ENCODE assay signal across 11 mouse cellular contexts in genomic region chr14:76947148-76947547, GRCm38 (mm10).
DNase-seq lines count a peak whose midpoint lies in the region; ATAC-seq and TF ChIP-seq lines count a peak whose summit lies in the region.
"Had no signal": no experiment of that assay in that cellular context is flagged by ENCODE, and none has a peak within 500 bp of the region (broad histone marks: within the 10 kb centered on the region; RNA-seq: fewer than 3 reads in every experiment).

No protein-coding gene starts in this region.

- no peak overlapping the region for H3K9ac ChIP-seq in liver, postnatal 0 days (replicated peaks)
- H3K9ac ChIP-seq: forebrain, embryonic 13.5 days; hindbrain, embryonic 15.5 days; midbrain, embryonic 12.5 days had no signal

- TF ChIP-seq CTCF in liver, postnatal 0 days (IDR thresholded peaks at IDR 0.05; ENCODE audit: low read depth), result no peak

- intact Hi-C loops in heart, postnatal 10 days (cut with DNase I), result loop anchor here (1.0 kb wide), 1 partner anchor 65 kb away; no protein-coding TSS in a partner anchor

- no peaks in the 10 kb centered on the region for H3K36me3 ChIP-seq in liver, postnatal 0 days (replicated peaks; ENCODE audit: insufficient read depth, low read length)
- no peaks in the 10 kb centered on the region for H3K36me3 ChIP-seq in limb, embryonic 10.5 days
- H3K36me3 ChIP-seq: hindbrain, embryonic 15.5 days; midbrain, embryonic 12.5 days had no signal

- TF ChIP-seq EP300 in liver, postnatal 0 days (IDR thresholded peaks at IDR 0.05; ENCODE audit: low read depth), result no peak

- no peak overlapping the region for H3K27ac ChIP-seq in liver, postnatal 0 days (ENCODE audit: low read depth)
- no peak overlapping the region for H3K27ac ChIP-seq in limb, embryonic 10.5 days
- H3K27ac ChIP-seq: forebrain, embryonic 13.5 days; hindbrain, embryonic 15.5 days; midbrain, embryonic 12.5 days had no signal

- no peak overlapping the region for H3K4me3 ChIP-seq in liver, postnatal 0 days (ENCODE audit: low read depth, low read length)
- no peak overlapping the region for H3K4me3 ChIP-seq in limb, embryonic 10.5 days
- H3K4me3 ChIP-seq: forebrain, embryonic 13.5 days; hindbrain, embryonic 15.5 days; midbrain, embryonic 12.5 days had no signal

- H3K27me3 ChIP-seq in liver, postnatal 0 days (ENCODE audit: insufficient read depth, low read length), result no peaks in the 10 kb centered on the region
- H3K27me3 ChIP-seq in limb, embryonic 10.5 days (ENCODE audit: low read depth, poor library complexity, severe bottlenecking), result no peaks in the 10 kb centered on the region
- H3K27me3 ChIP-seq: forebrain, embryonic 13.5 days; hindbrain, embryonic 15.5 days; midbrain, embryonic 12.5 days had no signal

- WGBS in liver, postnatal 0 days (ENCODE audit: insufficient replicate concordance), result 69% methylated on average over 3 of the region's 3 CpGs
- 64% methylated on average over 3 of the region's 3 CpGs for WGBS in limb, embryonic 10.5 days

- no peaks in the 10 kb centered on the region for H3K9me3 ChIP-seq in liver, postnatal 0 days (ENCODE audit: low read length)
- no peaks in the 10 kb centered on the region for H3K9me3 ChIP-seq in limb, embryonic 10.5 days (replicated peaks)
- H3K9me3 ChIP-seq: forebrain, embryonic 13.5 days; hindbrain, embryonic 15.5 days; midbrain, embryonic 12.5 days had no signal

- ATAC-seq in liver, postnatal 0 days, result no peak
- no peak for ATAC-seq in cerebellum, adult (ENCODE audit: insufficient number of reproducible peaks, low FRiP score, low TSS enrichment)
- ATAC-seq: forebrain, embryonic 13.5 days had no signal

- DNase-seq in kidney, postnatal 14 days, result peak; percentile 40
- no peak for DNase-seq in kidney, adult 11 months
- peak; percentile 55 for DNase-seq in R1 (ENCODE audit: low read depth, low spot score)
- DNase-seq in heart, postnatal 10 days, result peak; percentile 45 to 67
- DNase-seq in mesoderm, embryonic 11.5 days (ENCODE audit: low read depth, low spot score), result peak; percentile 13
- DNase-seq in liver, postnatal 0 days, result no peak
- DNase-seq in limb, embryonic 10.5 days (ENCODE audit: low spot score), result no peak

- H3K4me1 ChIP-seq in liver, postnatal 0 days (ENCODE audit: insufficient read depth), result no peaks in the 10 kb centered on the region
- H3K4me1 ChIP-seq in limb, embryonic 10.5 days, result peaks cover 15% of the 10 kb centered on the region
- H3K4me1 ChIP-seq: forebrain, embryonic 13.5 days had no signal

- H3K4me2 ChIP-seq in liver, postnatal 0 days (ENCODE audit: low read depth, low read length), result no peak overlapping the region
- H3K4me2 ChIP-seq: forebrain, embryonic 13.5 days; hindbrain, embryonic 15.5 days; midbrain, embryonic 12.5 days had no signal

Comparison
In these comparisons a context has a peak if more than half of its experiments do, and no peak if none do; other contexts are left out.
1. DNase-seq: peak in kidney, postnatal 14 days (single experiment), R1 (single experiment), heart, postnatal 10 days (2 of 2) and mesoderm, embryonic 11.5 days (single experiment); none in kidney, adult 11 months (single experiment), liver, postnatal 0 days (single experiment) and limb, embryonic 10.5 days (single experiment).